Mouse (Mus musculus) bone marrow, adult 2 months (tissue): ENCODE measurements around the gene Lsamp.

Experiments
- CTCF ChIP-seq: fragments of 200-500 bp; IDR thresholded peaks from 2 replicates; pipeline ENCODE4 v1.5.1; 2011; ENCODE audit warnings: low read length, control low read depth; ENCODE audit not compliant: control insufficient read depth, insufficient read depth
- POLR2A ChIP-seq: fragments of 200-500 bp; IDR thresholded peaks from 2 replicates; pipeline ENCODE4 v1.6.1; 2011; ENCODE audit warnings: low read depth, mild to moderate bottlenecking, control low read depth, low read length, borderline replicate concordance; ENCODE audit not compliant: control insufficient read depth

DNA sequence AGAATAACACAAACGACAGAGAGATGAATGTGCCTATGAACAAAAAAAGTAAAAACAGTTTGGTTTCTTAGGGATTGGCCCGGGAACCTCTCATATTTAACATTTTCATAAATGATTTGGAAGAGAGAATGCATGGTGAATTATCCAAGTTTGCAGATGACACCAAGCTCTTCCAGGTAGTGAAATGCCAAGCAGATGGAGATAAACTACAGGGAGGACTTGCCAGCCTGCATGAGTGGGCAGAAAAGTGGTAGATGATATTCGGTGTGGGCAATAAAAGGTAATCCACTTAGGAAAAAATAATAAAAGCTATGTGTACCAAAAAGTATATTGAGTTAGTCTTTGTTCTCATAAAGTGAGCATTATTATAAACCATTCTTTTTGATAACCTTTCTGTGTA is 38.5 kb downstream of the Lsamp start:
- no peak for TF ChIP-seq POLR2A
- TF ChIP-seq CTCF = no peak
